Mouse (Mus musculus): ENCODE data around the gene Nanos1.

- no peak for TF ChIP-seq CTCF (IDR thresholded peaks at IDR 0.05)
- TF ChIP-seq EP300 (IDR thresholded peaks at IDR 0.05), result no peak
Measured at GRCm38 (mm10) chr19:60710196-60710595, 45.6 kb upstream of the Nanos1 start.

All from lung, postnatal 0 days (tissue).